Mouse (Mus musculus) urinary bladder, adult 2 months (tissue): ENCODE measurements around the gene Lmln. TPM values are rescaled to one million over a fixed set of nuclear protein-coding genes. Genes with fewer than 3 reads are reported as not detected.
"Not testable (repeated sequence)": the region's sequence is repeated elsewhere in the genome, so short reads cannot be mapped to it uniquely, and the experiment has no call there.

Experiments used
- DNase-seq: peaks from one replicate; pipeline ENCODE4 v3.0.0; 2022; ENCODE audit warnings: low spot score
- polyA plus RNA-seq: library from polyadenylated mRNA; depleted of rRNA; stranded (reverse); fragments of >200 nt; gene quantifications from 2 replicates; pipeline ENCODE4 v1.2.3, GENCODE M21; 2012; rRNA removed

The Lmln gene
- 1.8 and 1.9 TPM in 2 replicates for polyA plus RNA-seq

GRCm38 (mm10) chr16:33062024-33062681 is at the start of gene Lmln:
Gene Lmln (plus strand): TSS chr16:33062521.
- peak; percentile 77 for DNase-seq

- no peak for DNase-seq
Observed at GRCm38 (mm10) chr16:33013801-33014200, 48.5 kb upstream of the Lmln start.

- DNase-seq, result no peak
Observed at GRCm38 (mm10) chr16:33014921-33015320, 47.4 kb upstream of the Lmln start.

DNA sequence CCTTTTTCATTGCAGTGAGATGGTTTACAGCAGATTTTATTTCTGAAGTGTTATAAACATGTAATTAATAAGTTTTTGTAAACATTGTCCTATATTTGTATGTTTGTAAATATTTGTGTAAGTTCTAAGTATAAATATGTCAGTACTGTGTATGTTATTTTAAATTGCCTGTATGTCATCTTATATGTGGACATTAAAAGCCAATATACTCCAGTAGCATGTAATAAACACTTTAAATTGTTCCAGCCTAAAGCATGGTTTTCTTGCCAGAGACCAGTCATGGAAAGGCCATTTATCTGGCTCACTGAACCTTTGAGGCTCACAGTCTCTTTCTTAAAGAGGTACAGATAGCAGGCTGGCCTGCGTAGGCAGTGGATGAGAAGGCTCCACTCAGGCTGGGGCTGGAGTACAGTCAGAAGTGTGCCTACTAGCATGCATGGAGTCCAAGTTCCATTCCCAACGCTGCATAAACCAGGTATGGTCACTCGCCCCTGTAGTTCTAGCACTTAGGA is 46.9 kb upstream of the Lmln start:
- no peak for DNase-seq

- DNase-seq, result no peak
Observed at GRCm38 (mm10) chr16:33015986-33016385, 46.3 kb upstream of the Lmln start.

DNA sequence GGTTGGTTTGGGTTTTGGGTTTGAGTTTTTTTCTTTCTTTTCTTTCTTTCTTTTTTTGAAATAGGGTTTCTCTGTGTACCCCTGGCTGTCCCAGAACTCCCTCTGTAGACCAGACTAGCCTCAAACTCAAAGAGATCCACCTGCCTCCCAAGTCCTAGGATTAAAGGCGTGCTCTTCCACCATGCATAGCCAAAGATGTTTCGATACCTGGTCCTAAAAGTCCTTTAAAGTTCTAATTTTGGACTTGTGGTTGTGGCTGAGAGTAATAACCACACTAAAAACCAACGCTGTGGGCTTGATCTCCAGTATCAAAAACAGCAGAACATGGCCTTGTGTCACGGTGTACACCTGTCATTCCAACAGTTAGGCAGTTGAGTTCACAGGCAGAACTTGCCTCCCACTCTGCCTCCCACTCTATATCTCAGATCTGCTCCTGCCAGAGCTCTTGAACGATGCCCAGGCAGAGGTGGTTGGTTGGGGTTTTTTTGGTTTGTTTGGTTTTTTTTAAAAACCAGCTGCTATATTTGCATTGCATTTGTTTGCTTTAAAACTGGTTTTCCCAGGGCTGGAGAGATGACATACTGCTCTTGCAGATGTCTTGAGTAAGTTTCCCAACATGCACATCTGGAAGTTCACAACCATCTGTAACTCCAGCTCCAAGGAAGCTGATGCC is 44.5 kb upstream of the Lmln start:
- DNase-seq, result no peak

- no peak for DNase-seq
Observed at GRCm38 (mm10) chr16:33019117-33019770, 43.1 kb upstream of the Lmln start.

DNA sequence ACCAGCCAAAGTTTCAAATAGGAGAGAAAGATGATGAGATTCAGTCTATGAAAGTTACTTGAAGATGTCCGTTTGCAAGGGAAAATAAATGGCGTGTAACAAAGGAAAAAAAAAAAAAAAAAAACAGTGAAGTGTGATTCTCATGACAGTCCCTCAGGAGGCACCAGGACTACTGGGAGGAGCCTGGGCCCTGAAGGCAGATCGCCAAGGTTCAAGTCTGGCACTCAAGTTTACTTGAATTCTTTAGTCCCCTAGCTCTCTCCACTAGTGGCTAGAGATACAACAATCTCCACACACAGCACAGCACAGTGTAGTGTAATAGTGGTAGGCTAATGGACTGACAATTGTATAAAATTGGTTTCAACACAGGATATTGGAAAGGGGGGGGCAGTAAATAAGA is 40.9 kb upstream of the Lmln start:
- no peak for DNase-seq

- DNase-seq, result peak; percentile 59
Observed at GRCm38 (mm10) chr16:33023750-33024149, 38.6 kb upstream of the Lmln start.

GRCm38 (mm10) chr16:33024456-33025104 is 37.7 kb upstream of the Lmln start:
- no peak for DNase-seq

DNA sequence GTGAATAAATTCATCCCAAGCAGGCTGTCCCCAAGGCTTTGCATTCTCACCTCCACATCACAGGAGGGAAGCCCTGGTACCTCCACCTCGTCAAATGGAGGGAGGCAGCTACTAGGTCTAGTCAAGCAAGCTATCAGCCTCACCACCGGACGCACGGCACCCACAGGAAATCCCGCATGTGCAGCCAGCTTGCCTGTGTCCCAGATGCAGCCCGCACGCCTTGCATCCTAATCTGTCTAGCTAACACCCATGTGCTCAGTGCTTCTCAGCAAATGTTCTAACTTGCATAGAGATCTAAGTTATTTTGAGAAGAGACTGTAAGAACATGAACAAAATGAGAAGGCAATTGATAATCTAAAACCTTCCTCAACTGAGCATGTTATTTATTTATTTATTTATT is 36.0 kb upstream of the Lmln start:
- no peak for DNase-seq

DNA sequence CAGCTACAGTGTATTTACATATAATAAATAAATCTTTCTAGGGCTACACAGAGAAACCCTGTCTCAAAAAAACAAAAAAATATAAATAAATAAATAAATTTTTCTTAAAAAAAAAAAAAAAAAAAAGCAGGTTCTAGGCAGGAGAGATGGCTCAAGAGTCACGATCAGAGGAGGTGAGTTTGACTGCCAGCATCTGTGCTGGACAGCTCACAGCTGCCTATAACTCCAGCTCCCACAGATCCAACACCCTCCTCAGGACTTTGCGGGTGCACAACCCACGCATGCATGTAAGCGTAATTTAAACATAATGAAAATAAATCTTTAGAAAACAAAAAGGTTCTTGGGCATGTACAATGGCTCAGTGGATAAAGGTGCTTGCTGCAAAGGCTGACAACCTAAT is 26.3 kb upstream of the Lmln start:
- no peak for DNase-seq

DNA sequence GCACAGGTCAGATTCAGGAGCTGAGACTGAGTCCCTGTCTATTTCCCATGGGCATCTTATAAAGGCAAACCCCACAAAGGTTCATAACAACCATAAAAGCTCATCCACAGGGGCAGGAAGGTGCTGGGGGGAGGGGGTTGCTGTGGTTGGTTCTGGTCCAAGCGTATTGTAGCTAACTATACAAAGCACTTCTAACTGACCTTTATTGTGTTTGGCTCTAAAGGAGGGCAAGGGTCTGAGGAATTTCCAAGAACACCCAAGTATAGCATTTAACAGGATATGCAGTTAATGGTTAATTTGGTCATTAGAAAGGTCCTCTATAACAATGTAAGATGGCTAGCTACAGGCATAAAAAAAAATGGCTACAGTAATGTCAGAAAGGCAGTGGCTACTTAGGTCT is 19.6 kb upstream of the Lmln start:
- no peak for DNase-seq

DNA sequence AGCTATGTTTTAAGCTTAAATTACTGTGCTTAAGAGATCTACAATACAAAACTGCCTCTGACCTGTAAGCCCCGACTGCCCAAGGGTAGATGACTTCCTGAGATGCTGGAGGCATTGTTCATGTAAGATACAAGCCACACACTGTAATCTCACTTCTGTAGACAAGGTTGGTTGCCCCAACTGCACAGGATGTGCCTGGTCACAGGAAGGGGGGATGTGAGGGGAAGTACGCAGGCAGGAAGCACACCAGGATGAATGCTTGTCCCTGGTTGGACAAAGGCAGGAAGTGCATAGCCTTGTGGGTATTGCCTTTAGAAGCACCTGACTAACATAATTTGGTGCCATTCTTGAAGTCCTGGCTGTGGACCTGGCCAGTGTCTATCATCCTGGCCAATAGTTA is 19.1 kb upstream of the Lmln start:
- no peak for DNase-seq

- no peak for DNase-seq
Observed at GRCm38 (mm10) chr16:33048004-33048403, 14.3 kb upstream of the Lmln start.

- DNase-seq, result no peak
Observed at GRCm38 (mm10) chr16:33048686-33049085, 13.6 kb upstream of the Lmln start.

GRCm38 (mm10) chr16:33049809-33050208 is 12.5 kb upstream of the Lmln start:
- no peak for DNase-seq

DNA sequence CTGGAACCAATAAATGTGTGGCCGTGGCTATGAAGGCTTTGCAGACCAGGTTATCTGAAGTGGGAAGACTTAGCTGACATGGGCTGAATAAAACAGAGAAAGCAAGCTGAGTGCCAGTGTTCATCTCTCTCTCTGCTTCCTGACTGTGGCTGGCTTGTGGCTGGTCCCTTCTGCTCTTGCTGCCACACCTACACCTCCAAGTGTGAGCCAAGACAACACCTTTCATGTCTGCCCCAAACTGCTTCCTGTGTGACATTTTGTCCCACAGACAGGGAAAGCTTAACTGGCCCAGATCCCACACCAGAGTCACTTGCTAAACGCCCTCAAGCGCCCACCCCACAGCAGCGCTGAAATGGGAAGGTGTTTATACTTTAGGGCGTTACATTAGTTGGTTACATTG is 9.2 kb upstream of the Lmln start:
- no peak for DNase-seq

GRCm38 (mm10) chr16:33054927-33055326 is 7.4 kb upstream of the Lmln start:
- DNase-seq, result not testable (repeated sequence)

GRCm38 (mm10) chr16:33055655-33056054 is 6.7 kb upstream of the Lmln start:
- no peak for DNase-seq

DNA sequence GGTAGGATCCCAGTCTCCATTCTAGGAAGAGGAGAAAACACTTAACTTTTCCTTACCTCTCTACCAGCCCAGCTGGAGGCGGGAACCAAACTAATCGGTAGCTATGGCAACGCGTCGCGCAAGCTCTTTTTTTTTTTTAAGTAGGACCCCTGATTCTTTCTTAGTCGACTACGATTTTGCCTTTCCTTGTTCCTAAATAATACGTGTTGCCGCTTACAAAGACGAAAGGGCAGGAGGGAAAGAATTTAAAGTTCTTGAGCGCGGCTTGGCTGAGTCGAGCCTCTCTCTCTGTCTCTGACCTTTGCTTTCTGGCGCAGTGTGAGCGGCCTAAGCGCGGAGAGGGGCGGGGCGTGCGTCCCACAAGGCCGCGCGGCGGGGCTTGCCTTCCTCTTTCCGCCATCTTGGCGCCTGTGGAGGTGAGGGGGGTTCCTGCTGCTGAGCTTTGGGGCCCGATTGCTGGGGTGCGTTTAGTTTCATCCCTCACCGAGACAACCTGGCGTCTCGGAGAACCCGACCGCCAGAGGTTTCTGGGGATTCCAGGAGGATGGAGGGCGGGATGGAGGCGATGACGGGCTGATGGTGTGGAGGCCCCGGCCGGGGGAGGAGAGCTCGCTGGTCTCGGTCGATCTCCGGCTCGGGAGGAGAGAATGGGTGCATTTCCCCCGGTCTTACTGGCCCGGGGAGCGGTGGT is 6.1 kb upstream of the Lmln start, which contains the start of the genes Iqcg and Rpl35a:
Iqcg (minus strand) TSS at position 124 of the 691 bp plus-strand sequence.
Rpl35a (plus strand) TSS at position 359 of the 691 bp plus-strand sequence.
- peak; percentile 89 for DNase-seq

- DNase-seq, result no peak
Observed at GRCm38 (mm10) chr16:33056786-33057185, 5.5 kb upstream of the Lmln start.
